Mouse (Mus musculus): ENCODE measurements at regions not wholly inside any gene's neighbourhood (a gene's known extent, or its start where the extent isn't known, plus 50 kb on each side); places are given as distances from the start of the nearest gene placed in this dataset.

DNA sequence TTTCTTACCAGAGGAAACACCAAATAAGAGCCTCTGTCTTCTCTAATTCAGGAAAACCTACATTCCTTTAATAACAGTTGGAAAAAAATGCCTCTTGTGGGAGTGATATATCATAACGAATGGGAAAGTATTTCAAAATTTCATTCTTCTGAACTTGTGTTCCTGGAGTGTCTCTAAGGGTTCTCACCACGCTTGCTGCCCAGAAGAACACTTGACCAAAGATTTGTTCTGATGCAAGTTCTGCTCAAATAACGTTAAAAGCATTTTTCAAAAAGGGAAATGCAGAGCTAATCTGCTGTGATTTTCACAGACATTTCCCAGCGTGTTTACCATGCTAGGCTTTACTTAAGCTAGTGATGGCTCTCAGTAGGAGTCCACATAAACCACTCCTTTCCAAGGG, 329.8 kb upstream of the Hsf2 start:
- DNase-seq (ENCODE audit: low read depth, low spot score), result no peak
- Histone ChIP-seq H3K27ac (ENCODE audit: control insufficient read depth, low read depth, low read length) (no peak overlapping the region), H3K36me3 (ENCODE audit: control insufficient read depth in 1 of 2, insufficient read depth in 2 of 2, low read length in 2 of 2) (no peaks in the 10 kb centered on the region), H3K4me3 (ENCODE audit: control insufficient read depth in 1 of 2, insufficient read depth in 1 of 2, low read depth in 2 of 2, low read length in 2 of 2) (no peak overlapping the region), H3K9ac (ENCODE audit: control insufficient read depth, low read depth, low read length, poor library complexity, severe bottlenecking) (no peak overlapping the region), H3K9me3 (replicated peaks; ENCODE audit: insufficient read depth, low read length) (no peaks in the 10 kb centered on the region), H3K79me2 (ENCODE audit: control insufficient read depth, insufficient read depth, low read length, poor library complexity) (no peaks in the 10 kb centered on the region), H3K4me1 (ENCODE audit: control insufficient read depth in 1 of 2, insufficient read depth in 2 of 2, low read length in 2 of 2) (no peaks in the 10 kb centered on the region), H3K27me3 (ENCODE audit: control insufficient read depth in 1 of 2, insufficient read depth in 2 of 2, low read length in 2 of 2) (no peaks in the 10 kb centered on the region)
- TF ChIP-seq GATA1 (IDR thresholded peaks at IDR 0.05; ENCODE audit: low read depth, low read length) (no peak), POLR2AphosphoS5 (IDR thresholded peaks at IDR 0.05; ENCODE audit: borderline replicate concordance, low read depth, low read length) (no peak), ZNF384 (IDR thresholded peaks at IDR 0.05; ENCODE audit: low read depth, low read length) (no peak), ZMIZ1 (IDR thresholded peaks at IDR 0.05; ENCODE audit: low read depth, low read length) (no peak), CHD2 (IDR thresholded peaks at IDR 0.05; ENCODE audit: low read length) (no peak), TBP (IDR thresholded peaks at IDR 0.05; ENCODE audit: low read depth, low read length) (no peak), ZC3H11A (IDR thresholded peaks at IDR 0.05; ENCODE audit: low read depth, low read length) (no peak), SIN3A (IDR thresholded peaks at IDR 0.05; ENCODE audit: low read length) (no peak), BHLHE40 (IDR thresholded peaks at IDR 0.05; ENCODE audit: borderline replicate concordance, low read depth, low read length) (no peak), RAD21 (IDR thresholded peaks at IDR 0.05; ENCODE audit: low read depth, low read length) (no peak), POLR2AphosphoS2 (IDR thresholded peaks at IDR 0.05; ENCODE audit: low read length) (no peak), CHD1 (IDR thresholded peaks at IDR 0.05; ENCODE audit: low read depth, low read length) (no peak), MAFK (IDR thresholded peaks at IDR 0.05; ENCODE audit: borderline replicate concordance, low read depth, low read length) (no peak), JUND (IDR thresholded peaks at IDR 0.05; ENCODE audit: low read depth, low read length) (no peak), TAL1 (IDR thresholded peaks at IDR 0.05; ENCODE audit: low read length) (no peak), EP300 (IDR thresholded peaks at IDR 0.05; ENCODE audit: low read depth in 1 of 2, low read length in 2 of 2) (no peak)

DNA sequence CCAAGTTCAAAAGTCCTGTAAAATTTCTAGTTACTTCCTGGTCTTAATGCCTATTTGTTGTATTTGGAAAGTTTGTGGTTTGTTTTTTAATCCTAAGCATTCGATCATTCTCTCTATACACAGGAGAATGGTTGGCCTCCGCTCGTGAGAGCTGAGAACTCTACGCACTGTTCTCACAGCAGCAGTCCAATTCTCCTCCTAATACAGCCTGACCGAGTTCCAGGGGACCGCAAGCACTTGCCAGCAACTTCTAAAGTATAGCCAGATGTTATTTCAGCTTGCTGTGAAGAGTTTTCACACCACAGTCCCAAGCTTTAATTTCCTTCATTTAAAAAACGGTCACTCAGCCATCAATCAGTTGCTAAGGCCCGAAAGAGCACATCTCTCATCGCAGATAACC, 329.3 kb upstream of the Hsf2 start:
- H3K79me2 ChIP-seq (ENCODE audit: control insufficient read depth, insufficient read depth, low read length, poor library complexity), result no peaks in the 10 kb centered on the region
- no peak overlapping the region for H3K4me3 ChIP-seq (ENCODE audit: control insufficient read depth in 1 of 2, insufficient read depth in 1 of 2, low read depth in 2 of 2, low read length in 2 of 2)
- no peaks in the 10 kb centered on the region for H3K4me1 ChIP-seq (ENCODE audit: control insufficient read depth in 1 of 2, insufficient read depth in 2 of 2, low read length in 2 of 2)
- no peaks in the 10 kb centered on the region for H3K9me3 ChIP-seq (replicated peaks; ENCODE audit: insufficient read depth, low read length)
- no peak for TF ChIP-seq CHD1 (IDR thresholded peaks at IDR 0.05; ENCODE audit: low read depth, low read length)
- TF ChIP-seq ZC3H11A (IDR thresholded peaks at IDR 0.05; ENCODE audit: low read depth, low read length), result no peak
- TF ChIP-seq MAFK (IDR thresholded peaks at IDR 0.05; ENCODE audit: borderline replicate concordance, low read depth, low read length), result no peak
- TF ChIP-seq SMC3 (IDR thresholded peaks at IDR 0.05; ENCODE audit: low read depth, low read length), result no peak
- TF ChIP-seq POLR2AphosphoS5 (IDR thresholded peaks at IDR 0.05; ENCODE audit: borderline replicate concordance, low read depth, low read length), result no peak
- H3K27me3 ChIP-seq (ENCODE audit: control insufficient read depth in 1 of 2, insufficient read depth in 2 of 2, low read length in 2 of 2), result no peaks in the 10 kb centered on the region
- no peak for DNase-seq (ENCODE audit: low read depth, low spot score)
- no peak overlapping the region for H3K27ac ChIP-seq (ENCODE audit: control insufficient read depth, low read depth, low read length)
- H3K9ac ChIP-seq (ENCODE audit: control insufficient read depth, low read depth, low read length, poor library complexity, severe bottlenecking), result no peak overlapping the region
- no peaks in the 10 kb centered on the region for H3K36me3 ChIP-seq (ENCODE audit: control insufficient read depth in 1 of 2, insufficient read depth in 2 of 2, low read length in 2 of 2)
